Mouse (Mus musculus): ENCODE data around the gene Lrrc49. TPM values are rescaled to one million over a fixed set of nuclear protein-coding genes. Genes with fewer than 3 reads are reported as not detected.

Gene Lrrc49
- polyA plus RNA-seq, 1 experiment: 3.2 TPM

DNA sequence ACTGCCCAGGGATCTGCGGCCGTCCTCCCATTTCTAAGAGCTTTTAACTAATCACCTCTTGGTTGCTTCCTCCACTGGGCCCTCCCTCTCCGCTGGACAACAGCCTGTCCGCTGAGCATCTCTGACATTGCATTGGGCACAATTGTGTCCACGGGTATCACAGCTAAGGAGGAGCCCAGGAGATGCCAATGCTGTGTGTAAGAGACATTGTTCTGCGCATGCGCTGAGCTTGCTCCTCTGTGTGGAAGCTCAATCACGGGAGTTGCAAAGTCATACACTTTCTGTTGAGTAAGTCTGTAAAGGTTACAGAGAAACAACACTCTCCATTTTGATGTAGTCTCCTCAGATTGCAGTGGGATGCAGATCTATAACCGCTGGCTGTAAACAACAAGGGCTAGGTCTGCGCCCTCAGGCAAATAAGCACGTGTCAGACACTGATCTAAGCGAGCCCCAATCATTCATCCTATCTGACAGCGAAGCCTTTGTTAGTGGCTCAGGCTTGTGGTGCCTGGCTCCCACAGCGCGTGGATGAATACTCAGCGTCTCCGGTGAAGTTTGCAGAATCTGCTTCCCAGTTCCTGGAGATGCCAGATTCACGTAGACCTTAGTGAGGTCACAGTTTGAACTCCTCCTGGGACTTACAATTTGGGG, 11.7 kb upstream of the Lrrc49 start:
- Histone ChIP-seq H3K4me3 (ENCODE audit: insufficient read depth, low read depth, low read length) (no peak overlapping the region), H3K27me3 (replicated peaks; ENCODE audit: control insufficient read depth, insufficient read depth, low read length) (no peaks in the 10 kb centered on the region), H3K4me1 (ENCODE audit: control insufficient read depth, insufficient read depth, low read length) (no peaks in the 10 kb centered on the region), H3K36me3 (ENCODE audit: control insufficient read depth, insufficient read depth, low read length) (no peaks in the 10 kb centered on the region), H3K27ac (ENCODE audit: insufficient read depth, low read depth, low read length) (no peak overlapping the region)
- TF ChIP-seq POLR2A (IDR thresholded peaks at IDR 0.05; ENCODE audit: low read depth, low read length) (no peak), CTCF (conservative IDR thresholded peaks at IDR 0.05; ENCODE audit: insufficient read depth, insufficient read length, low read depth, low read length) (no peak)
- DNase-seq: no peak
- WGBS: 78% methylated on average over 18 of the region's 18 CpGs

DNA sequence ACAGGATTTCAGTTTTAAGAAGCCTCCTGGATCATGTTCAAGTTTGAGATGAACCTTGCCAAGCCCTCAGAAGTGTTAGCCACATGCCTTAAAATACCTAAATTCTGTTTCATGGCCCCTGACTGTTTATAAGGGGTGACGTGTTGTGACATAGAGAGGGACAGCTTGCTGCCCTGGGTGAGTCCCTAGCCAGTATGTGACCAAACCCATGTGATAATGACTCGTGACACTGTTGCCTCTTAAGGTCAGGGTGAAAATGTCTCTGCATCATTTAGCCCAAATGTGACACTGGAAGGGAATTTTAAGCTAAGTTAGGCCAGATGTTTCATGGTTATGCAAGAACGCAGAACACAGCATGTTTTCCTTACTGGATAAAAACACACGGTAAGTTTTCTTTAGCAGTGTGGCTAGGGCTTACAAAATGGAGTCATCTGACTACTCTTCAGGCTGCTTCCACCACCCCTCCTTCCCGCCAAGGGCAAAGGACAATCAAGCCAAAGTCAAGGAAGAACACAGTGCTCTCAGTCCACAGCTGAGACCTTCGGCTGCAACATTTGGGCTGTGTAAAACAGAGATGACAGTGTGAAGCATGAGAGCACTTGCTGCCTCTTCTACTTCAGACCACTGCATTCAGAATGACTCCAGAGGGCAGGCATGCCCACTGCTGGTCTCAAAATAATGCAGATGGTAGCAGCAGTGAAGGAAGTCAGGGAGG, 8.5 kb upstream of the Lrrc49 start:
- no peaks in the 10 kb centered on the region for H3K36me3 ChIP-seq (ENCODE audit: control insufficient read depth, insufficient read depth, low read length)
- WGBS: 56% methylated on average over 6 of the region's 6 CpGs
- TF ChIP-seq POLR2A (IDR thresholded peaks at IDR 0.05; ENCODE audit: low read depth, low read length) (no peak), CTCF (conservative IDR thresholded peaks at IDR 0.05; ENCODE audit: insufficient read depth, insufficient read length, low read depth, low read length) (no peak)
- peak; percentile 55 for DNase-seq
- no peaks in the 10 kb centered on the region for H3K27me3 ChIP-seq (replicated peaks; ENCODE audit: control insufficient read depth, insufficient read depth, low read length)
- no peak overlapping the region for H3K4me3 ChIP-seq (ENCODE audit: insufficient read depth, low read depth, low read length)
- H3K27ac ChIP-seq (ENCODE audit: insufficient read depth, low read depth, low read length): no peak overlapping the region
- H3K4me1 ChIP-seq (ENCODE audit: control insufficient read depth, insufficient read depth, low read length): no peaks in the 10 kb centered on the region

DNA sequence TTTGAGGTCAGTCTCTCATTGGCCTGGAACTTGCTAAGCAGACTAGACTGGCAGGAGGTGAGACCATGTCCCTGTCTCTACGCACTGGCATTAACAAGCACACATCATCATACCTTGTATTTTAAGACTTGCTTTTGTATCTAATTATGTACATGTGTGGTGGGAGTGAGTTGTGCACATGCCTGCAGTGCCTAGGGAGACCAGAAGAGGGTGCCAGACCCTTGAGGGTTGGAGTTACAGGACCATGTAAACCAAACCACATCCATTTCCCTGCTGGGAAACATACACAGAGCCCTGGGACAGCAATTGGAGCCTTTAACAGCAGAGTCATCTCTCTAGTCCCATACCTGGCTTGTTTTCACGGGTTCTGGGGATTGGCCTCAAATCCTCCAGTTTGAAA, 6.0 kb upstream of the Lrrc49 start:
- H3K27me3 ChIP-seq (replicated peaks; ENCODE audit: control insufficient read depth, insufficient read depth, low read length): no peaks in the 10 kb centered on the region
- no peaks in the 10 kb centered on the region for H3K36me3 ChIP-seq (ENCODE audit: control insufficient read depth, insufficient read depth, low read length)
- no peak overlapping the region for H3K4me3 ChIP-seq (ENCODE audit: insufficient read depth, low read depth, low read length)
- WGBS: 81% methylated on average over 2 of the region's 2 CpGs
- H3K4me1 ChIP-seq (ENCODE audit: control insufficient read depth, insufficient read depth, low read length): no peaks in the 10 kb centered on the region
- no peak for DNase-seq
- H3K27ac ChIP-seq (ENCODE audit: insufficient read depth, low read depth, low read length): no peak overlapping the region
- TF ChIP-seq POLR2A (IDR thresholded peaks at IDR 0.05; ENCODE audit: low read depth, low read length) (no peak), CTCF (conservative IDR thresholded peaks at IDR 0.05; ENCODE audit: insufficient read depth, insufficient read length, low read depth, low read length) (peak; percentile 37; the same call in 1 of the 2 replicates)

DNA sequence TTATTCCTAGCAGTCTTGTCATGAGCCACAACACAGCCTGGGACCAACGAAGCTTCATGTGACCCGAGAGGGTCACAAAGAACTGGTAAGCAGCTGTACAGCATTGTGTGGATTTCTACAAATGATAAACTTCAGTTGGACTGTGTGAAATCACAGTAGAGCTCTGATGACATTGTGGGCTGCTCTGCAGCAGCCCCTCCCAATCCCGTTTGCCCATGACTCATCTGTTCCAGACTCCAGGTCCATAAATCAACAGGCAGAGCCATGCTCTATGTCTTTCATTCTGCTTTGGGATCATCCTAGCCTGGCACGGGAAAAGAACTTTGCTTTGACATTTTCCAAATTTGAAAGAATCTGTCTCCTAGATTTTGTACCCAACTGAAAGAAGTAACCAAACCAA, 4.7 kb upstream of the Lrrc49 start:
- Histone ChIP-seq H3K27me3 (replicated peaks; ENCODE audit: control insufficient read depth, insufficient read depth, low read length) (no peaks in the 10 kb centered on the region), H3K4me1 (ENCODE audit: control insufficient read depth, insufficient read depth, low read length) (no peaks in the 10 kb centered on the region), H3K4me3 (ENCODE audit: insufficient read depth, low read depth, low read length) (no peak overlapping the region), H3K27ac (ENCODE audit: insufficient read depth, low read depth, low read length) (peak overlapping the region; percentile 47; the same call in 1 of the 2 replicates), H3K36me3 (ENCODE audit: control insufficient read depth, insufficient read depth, low read length) (no peaks in the 10 kb centered on the region)
- DNase-seq: no peak
- 38% methylated on average over 4 of the region's 4 CpGs for WGBS
- TF ChIP-seq POLR2A (IDR thresholded peaks at IDR 0.05; ENCODE audit: low read depth, low read length): no peak
- no peak for TF ChIP-seq CTCF (conservative IDR thresholded peaks at IDR 0.05; ENCODE audit: insufficient read depth, insufficient read length, low read depth, low read length)

DNA sequence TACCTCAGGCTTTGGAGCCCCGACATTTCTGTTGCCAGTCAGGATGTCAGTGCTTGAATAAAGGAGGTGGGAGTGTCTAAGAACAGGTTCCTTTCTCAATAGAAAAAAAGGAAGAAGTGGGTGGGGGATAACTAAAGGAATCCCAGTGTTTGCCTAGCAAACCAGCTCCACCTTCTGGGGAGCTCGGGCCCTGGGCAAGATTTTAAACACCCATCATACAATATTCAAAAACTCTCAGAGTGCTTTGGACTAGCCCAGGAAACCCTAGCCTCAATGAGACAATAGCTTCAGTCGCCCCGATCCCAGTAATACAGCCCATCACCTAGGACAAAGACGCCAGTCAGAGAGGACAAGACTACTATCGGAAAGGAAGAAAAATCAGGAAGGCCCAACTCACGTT, 543 bp downstream of the Lrrc49 start:
- Histone ChIP-seq H3K4me3 (ENCODE audit: insufficient read depth, low read depth, low read length) (peak overlapping the region; percentile 53), H3K36me3 (ENCODE audit: control insufficient read depth, insufficient read depth, low read length) (no peaks in the 10 kb centered on the region), H3K27ac (ENCODE audit: insufficient read depth, low read depth, low read length) (peak overlapping the region; percentile 8; the same call in 1 of the 2 replicates)

DNA sequence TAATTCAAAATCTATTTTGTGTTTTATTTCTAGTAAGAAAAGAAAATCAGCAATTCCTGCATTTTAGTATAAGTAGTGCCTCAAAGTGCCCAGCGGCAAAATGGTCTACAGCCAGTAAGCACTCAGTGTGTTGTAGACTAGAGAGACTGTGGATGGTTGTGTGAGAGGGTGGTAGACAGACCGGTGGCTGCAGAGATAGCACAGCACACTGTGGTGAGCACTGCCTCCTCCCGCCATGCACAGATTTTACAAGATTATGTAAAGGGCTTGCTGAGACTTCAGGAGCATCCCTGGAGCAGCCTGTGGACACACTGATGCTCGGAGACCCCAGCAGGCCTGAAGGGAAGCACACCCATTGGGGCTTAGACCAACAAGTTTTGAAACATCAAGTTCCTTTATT, 5.2 kb downstream of the Lrrc49 start:
- Histone ChIP-seq H3K27me3 (replicated peaks; ENCODE audit: control insufficient read depth, insufficient read depth, low read length) (no peaks in the 10 kb centered on the region), H3K36me3 (ENCODE audit: control insufficient read depth, insufficient read depth, low read length) (no peaks in the 10 kb centered on the region), H3K27ac (ENCODE audit: insufficient read depth, low read depth, low read length) (no peak overlapping the region), H3K4me1 (ENCODE audit: control insufficient read depth, insufficient read depth, low read length) (no peaks in the 10 kb centered on the region), H3K4me3 (ENCODE audit: insufficient read depth, low read depth, low read length) (no peak overlapping the region)
- DNase-seq: no peak
- WGBS: 96% methylated on average over 4 of the region's 4 CpGs
- TF ChIP-seq CTCF (conservative IDR thresholded peaks at IDR 0.05; ENCODE audit: insufficient read depth, insufficient read length, low read depth, low read length): no peak
- TF ChIP-seq POLR2A (IDR thresholded peaks at IDR 0.05; ENCODE audit: low read depth, low read length): no peak

More for the DNA sequence above, 543 bp downstream of the Lrrc49 start:
- TF ChIP-seq CTCF (conservative IDR thresholded peaks at IDR 0.05; ENCODE audit: insufficient read depth, insufficient read length, low read depth, low read length): no peak
- TF ChIP-seq POLR2A (IDR thresholded peaks at IDR 0.05; ENCODE audit: low read depth, low read length): no peak
- Histone ChIP-seq H3K4me1 (ENCODE audit: control insufficient read depth, insufficient read depth, low read length) (no peaks in the 10 kb centered on the region), H3K27me3 (replicated peaks; ENCODE audit: control insufficient read depth, insufficient read depth, low read length) (no peaks in the 10 kb centered on the region)
- DNase-seq: no peak
- WGBS: 2% methylated on average over 7 of the region's 7 CpGs

DNA sequence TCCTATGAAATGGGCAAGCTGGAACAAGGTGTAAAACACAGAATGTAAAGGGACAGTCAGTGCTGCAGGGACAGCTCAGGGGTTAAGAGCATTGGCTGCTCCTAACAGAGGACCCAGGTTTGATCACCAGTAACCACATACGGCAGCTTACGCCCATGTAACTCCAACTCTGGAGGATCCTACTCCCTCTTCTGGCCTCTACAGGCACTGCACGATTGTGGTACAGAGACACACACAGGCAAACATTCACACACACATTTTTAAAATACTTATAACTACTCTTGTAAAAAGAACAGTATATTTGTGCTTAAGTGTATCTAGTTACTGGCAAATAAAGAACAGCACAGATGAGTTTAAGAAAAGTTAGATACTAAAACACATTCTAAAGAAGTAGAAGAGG, 7.0 kb downstream of the Lrrc49 start:
- Histone ChIP-seq H3K4me1 (ENCODE audit: control insufficient read depth, insufficient read depth, low read length) (no peaks in the 10 kb centered on the region), H3K27me3 (replicated peaks; ENCODE audit: control insufficient read depth, insufficient read depth, low read length) (no peaks in the 10 kb centered on the region), H3K36me3 (ENCODE audit: control insufficient read depth, insufficient read depth, low read length) (no peaks in the 10 kb centered on the region), H3K4me3 (ENCODE audit: insufficient read depth, low read depth, low read length) (no peak overlapping the region), H3K27ac (ENCODE audit: insufficient read depth, low read depth, low read length) (no peak overlapping the region)
- no peak for DNase-seq
- no peak for TF ChIP-seq POLR2A (IDR thresholded peaks at IDR 0.05; ENCODE audit: low read depth, low read length)
- TF ChIP-seq CTCF (conservative IDR thresholded peaks at IDR 0.05; ENCODE audit: insufficient read depth, insufficient read length, low read depth, low read length): no peak
- WGBS: 89% methylated on average over 3 of the region's 3 CpGs
